Mouse (Mus musculus): ENCODE measurements around the gene Dcakd. TPM values are rescaled to one million over a fixed set of nuclear protein-coding genes. Genes with fewer than 3 reads are reported as not detected.

The Dcakd gene
- total RNA-seq, 2 experiments from 2014 or later: 34.9 to 45.5 TPM

DNA sequence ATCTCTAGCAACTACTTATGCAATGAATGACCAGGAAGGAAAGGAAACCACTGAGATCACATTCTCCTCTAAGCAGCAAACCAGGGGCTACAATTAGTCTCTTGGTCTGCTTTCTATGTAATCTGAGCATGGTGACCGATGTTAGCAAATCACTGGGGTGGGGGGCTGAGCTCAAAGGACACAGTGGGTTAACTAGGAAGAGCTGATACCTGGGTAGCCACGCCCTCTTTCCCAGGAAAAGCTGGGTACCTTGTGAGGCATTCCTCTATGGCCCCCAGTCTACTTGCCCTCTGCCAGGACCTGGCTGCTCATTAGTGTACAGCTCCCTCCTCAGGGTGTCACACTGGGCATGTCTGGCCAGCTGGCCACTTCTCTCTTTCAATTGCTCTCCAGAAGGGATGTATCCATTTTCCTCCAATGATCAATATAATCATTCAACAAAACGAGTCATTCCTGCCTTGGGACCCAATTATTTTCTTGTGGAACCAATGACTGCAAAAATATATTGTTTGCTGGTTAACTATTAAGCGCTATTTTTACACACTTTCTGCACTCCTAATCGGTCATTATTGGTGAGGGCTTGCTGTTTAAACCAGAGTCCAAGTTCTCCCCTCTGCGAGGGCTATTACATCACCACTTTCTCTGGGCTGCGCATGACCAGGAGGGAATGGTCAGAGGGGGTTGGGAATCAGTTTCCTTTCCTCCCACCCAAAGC is 21.7 kb downstream of the Dcakd start:
- no peak for DNase-seq

DNA sequence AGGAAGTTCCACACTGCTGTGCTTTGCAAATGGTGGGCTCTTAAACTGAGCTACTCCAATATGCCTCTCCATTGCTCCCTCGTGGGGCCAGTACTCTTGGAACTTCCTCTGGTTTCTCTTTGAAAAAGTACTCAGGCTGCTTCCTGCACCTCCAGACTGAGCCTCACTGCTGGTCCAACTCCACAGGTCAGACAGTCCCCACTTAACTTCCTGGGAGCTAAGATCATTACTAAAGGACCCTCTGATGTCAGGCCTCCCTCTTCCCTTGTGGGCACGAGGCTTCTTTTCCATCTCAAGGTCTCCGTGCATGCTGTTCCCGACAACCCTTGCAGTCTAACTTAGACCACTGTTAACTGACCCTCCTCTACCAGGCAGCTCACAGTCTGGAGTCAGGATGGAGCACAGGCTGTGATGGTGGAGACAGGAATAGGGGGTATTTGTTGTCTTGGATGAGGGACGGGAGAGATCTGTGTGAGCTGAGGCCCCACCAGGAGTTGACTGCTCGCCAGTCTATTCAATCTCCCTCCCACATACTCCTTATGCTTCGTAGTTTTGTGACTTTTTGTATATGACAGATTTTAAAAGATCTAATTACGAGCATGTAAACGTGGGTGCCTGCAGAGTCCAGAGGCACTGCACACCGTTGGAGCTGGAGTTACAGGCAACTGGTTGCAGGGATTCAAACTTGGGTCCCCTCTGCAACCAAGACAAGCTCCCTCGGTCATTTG is 22.7 kb downstream of the Dcakd start:
- no peak for DNase-seq

DNA sequence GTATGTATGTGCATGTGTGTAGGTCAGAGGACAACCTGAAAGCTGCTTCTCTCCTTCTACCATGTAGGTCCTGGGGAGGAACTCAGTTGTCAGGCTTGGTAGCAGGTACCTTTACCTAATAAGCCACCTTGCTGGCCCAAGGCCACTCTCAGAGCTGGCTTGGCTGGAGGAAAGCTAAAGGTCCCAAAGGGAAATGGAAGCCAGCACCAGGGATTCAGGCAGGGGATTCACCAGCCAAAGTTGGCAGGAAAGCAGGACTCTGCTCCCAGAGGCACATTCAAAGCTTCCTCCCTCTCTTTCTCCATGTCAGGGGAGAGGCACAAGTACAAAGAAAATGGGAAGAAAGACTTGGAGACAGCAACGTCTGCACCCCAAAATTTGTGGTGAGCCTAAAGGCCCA is 23.3 kb downstream of the Dcakd start:
- no peak for DNase-seq

DNA sequence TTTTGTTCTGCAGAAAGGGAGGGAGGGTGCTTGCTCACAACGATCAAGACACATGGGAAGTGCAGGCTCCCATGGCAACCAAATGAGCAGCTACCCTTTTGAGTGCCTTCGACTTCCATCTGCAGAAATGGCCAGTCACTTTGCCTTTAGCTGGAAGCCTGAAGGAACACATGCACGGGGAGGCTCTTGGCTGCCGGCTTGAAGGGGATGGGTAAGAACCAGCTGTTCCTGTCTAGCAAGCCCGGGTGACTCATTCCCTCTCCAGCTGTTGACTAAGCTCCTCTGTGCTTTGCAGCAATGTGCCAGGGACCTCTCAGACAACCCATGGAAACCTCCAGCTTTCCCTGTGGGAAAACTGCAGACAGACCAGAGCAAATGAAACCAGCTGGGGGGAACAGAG is 24.9 kb downstream of the Dcakd start:
- peak; percentile 63 for DNase-seq

DNA sequence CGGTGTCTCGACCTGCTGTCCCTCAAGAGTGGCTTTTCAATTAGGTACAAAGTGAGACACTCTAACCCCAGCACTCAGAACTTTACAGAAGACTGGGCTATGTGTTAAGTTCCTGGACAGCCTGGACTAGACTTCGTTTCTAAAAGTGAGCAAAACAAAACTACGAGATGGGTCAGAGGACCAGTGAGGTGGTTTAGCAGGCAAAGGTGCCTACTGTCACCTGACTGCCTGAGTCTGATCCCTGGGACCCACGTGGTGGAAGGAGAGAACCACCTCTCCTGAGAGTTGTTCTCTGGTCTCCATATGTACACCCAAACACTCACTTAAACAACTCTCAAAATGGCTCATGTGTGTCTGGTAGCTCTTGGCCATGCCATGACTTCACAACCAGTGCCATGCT is 27.1 kb downstream of the Dcakd start:
- no peak for DNase-seq

DNA sequence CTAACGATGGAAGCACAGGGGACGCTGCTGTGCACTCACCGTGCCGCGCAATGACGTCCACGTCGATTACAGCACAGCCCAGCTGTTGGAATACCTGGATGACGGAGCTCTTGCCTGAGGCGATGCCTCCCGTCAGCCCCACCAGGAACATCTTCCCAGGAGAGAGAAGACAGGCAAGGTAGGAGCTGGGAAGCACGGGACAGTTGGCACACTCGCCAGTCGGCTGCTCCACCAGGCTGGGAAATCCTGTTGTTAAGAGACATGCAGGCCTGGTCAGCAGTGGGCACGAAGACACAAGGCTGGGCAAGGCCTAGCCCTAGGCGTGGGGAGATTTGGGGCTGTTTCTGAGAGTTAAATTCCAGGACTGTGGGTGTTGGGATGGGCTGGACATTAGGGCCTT is 28.0 kb downstream of the Dcakd start:
- DNase-seq: no peak

GRCm38 (mm10) chr11:102999317-102999970 is 28.7 kb downstream of the Dcakd start:
- no peak for DNase-seq

- DNase-seq: no peak
Measured at GRCm38 (mm10) chr11:102998577-102999316, 29.4 kb downstream of the Dcakd start.

DNA sequence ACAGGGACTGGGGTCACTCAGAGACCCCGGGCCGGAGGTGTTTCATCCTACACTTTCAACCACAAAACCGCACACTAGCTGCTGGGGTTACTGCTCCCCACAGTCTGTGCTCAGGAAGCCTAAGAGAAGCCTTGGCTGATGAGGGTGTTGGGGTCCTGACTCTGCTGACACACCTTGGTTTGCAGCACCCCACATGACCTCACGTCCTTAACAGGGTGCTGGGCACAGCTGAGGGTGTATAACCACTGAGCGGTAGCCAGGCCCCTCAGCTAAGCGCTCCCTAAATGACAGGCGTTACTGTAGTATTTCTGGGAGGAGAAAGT is 29.9 kb downstream of the Dcakd start:
- no peak for DNase-seq

DNA sequence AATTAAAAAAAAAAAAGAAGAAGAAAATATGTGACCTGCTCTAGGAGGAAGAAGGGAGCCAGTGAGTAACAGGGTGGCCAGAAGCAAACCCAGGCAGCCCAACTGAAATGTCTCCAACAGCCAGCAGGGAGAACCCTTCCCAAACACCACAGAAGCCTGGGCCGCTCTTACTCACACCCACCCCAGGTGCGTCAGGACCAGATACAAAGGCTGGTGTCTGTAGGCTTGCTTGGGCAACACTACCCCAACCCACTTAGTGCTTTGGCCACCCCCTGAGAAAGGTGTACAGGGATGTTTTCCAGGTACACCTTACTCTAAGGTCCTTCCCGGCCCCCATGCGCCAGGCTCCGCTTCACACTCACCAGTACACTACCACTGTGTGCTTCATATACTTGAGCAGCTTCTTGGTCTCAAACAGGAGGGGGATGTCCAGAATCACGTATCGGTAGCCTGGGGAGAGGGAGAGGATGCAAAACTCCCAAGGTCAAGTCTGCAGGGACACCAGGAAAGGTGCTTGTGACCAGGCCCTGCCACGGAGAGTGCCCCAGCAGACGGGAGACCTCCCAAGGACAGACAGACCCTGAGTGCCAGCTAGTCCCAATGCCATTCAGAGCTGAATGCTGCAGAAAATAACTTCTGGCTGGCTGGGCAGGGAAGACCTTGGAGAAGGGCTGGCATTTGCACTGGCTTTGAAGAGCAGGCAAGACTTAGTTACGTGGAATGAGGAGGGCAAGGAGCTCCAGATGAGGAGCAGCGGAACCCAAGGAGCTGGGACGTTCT is 31.0 kb downstream of the Dcakd start:
- DNase-seq: no peak

GRCm38 (mm10) chr11:102996385-102996784 is 31.7 kb downstream of the Dcakd start:
- DNase-seq: no peak

DNA sequence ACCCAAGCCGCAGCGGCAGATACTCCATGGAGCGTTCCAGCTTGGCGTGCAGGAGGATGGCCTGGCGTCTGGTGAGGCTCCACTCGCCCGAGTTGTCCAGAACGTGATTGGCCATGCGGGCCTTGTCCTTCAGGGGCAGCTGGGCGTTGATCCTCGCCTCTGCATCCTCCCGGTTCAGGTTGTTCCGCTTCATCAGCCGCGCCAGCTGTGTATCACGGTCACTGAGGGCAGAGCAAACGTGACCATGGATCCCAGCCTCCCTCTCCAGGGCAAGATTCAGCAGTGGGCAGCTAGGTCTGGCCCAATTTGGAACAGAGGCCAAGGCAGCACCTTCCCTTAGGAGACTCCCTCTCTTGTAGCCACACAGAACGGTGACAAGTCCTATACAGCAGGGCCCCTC is 33.2 kb downstream of the Dcakd start:
- no peak for DNase-seq

GRCm38 (mm10) chr11:102993420-102994029 is 34.6 kb downstream of the Dcakd start:
- no peak for DNase-seq

DNA sequence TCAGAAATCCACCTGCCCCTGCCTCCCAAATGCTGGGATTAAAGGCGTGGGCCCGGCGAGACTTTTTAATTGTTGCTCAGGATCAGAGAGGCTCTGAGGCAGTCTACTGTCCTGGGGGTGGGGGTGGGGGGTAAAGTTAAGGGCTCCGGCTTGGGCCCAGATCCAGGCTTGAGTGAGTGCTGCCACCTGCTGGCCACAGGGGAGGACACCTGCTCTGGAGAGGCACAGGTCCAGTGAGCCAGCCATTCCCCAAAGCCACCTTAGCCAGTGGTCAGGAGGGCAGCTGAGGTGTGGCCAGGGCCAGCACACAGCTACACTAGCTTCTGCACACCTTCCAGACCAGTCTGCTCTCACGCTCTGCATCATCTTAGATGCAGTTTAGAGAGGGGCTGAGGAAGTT is 35.2 kb downstream of the Dcakd start:
- peak; percentile 82 for DNase-seq

GRCm38 (mm10) chr11:102991681-102992080 is 36.5 kb downstream of the Dcakd start:
- no peak for DNase-seq

DNA sequence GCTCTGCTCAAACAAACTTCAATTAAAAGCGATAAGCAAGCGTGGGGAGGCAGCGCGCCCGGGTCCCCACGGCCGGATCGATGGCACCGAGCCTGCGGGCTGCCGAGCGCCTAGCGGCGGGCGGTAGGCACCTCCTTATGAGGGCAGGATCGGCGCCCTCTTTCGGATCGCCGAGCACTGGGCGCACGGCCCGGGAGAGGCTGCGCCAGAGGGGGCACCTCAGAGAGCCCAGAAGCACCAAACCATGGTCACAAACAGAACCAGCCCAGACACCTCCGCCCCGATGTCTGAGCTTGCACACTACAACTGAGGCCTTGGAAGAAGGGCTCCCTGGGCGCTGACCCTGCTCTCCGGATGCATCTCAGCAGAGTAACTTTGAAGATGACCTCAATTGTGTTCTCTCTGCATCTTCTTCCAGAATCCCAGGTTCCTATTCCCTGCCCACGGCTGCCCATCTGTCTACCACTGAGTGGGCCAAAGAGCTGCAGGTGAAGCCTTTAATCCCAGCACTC is 37.9 kb downstream of the Dcakd start:
- DNase-seq: peak; percentile 56

DNA sequence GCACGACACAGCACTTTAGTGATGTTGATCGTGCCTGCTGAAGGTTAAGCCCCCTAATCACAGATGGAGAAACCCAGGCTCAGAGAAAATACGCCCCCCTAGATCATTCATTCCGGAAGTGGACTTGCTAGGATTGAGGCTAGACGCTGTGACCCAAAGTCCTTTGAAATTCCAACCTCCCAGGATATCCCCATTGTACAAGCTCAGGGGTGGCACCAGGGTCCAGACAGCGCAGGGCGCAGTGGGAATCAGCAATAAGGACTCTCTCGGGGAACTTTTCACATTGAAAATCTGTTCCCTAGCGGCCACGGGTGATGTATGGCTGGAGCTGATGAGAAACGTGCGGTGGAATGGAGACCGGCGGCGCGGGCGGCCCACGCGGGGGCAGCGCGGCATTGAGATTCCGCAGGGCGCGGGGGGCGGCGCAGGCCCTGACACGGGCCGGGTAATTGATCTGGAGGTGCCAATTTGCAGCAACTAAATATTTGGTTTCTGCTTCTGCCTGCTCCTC is 38.4 kb downstream of the Dcakd start:
- DNase-seq: no peak

DNA sequence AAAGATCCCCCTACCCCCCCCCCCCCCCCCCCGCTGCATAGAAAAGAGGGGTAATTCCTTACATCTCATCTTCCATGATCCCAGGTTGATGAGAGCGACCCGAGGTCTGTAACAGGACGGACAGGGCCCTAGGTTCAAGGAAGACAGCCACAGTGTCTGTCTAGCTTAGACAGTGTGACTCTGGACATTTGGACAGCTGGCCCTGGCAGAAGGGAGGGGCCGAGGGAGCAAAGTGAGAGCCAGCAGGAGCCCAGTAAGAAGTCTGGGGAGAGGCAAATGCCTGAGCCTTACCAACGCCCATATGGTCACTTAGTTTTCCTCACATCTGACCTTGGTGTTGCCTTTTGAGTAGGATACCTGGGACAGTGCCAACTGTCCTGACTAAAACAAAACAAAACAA is 43.0 kb downstream of the Dcakd start:
- DNase-seq: no peak

- DNase-seq: no peak
Measured at GRCm38 (mm10) chr11:102984615-102985014, 43.5 kb downstream of the Dcakd start.

DNA sequence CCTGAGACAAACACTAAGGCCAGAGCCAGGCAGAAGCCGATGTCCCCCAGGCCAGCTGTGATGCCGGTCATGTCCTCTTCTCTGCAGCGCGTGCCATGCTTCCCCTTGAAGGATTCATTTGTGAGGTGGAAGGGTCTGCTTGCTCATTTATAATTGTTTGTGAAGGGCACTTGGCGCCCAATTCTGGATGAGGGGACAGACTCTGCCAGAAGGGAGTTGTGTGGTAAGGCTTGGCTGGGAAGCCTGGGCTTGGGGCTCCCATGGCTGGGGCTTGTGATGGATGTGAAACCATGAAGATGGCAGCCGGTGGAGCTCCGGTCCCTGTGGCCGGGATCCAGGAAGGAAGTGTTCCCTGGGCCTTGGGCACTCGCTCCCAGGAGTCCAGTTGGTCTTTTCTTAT is 44.0 kb downstream of the Dcakd start:
- DNase-seq: no peak

All from gastrocnemius, postnatal 10 days (tissue).